Mouse (Mus musculus): ENCODE measurements at regions not wholly inside any gene's neighbourhood (a gene's known extent, or its start where the extent isn't known, plus 50 kb on each side); places are given as distances from the start of the nearest gene placed in this dataset.

- no peak for TF ChIP-seq GATA4 (IDR thresholded peaks at IDR 0.05; ENCODE audit: insufficient replicate concordance, low read length)
These were observed 800.3 kb upstream of the Lrrc6 start for GRCm38 (mm10) chr15:67301024-67301423.

- no peak for TF ChIP-seq GATA4 (IDR thresholded peaks at IDR 0.05; ENCODE audit: insufficient replicate concordance, low read length)
These were observed 794.1 kb upstream of the Lrrc6 start for GRCm38 (mm10) chr15:67294797-67295196.

- no peak for TF ChIP-seq GATA4 (IDR thresholded peaks at IDR 0.05; ENCODE audit: insufficient replicate concordance, low read length)
These were observed 789.0 kb upstream of the Lrrc6 start for GRCm38 (mm10) chr15:67289749-67290148.

GRCm38 (mm10) chr15:67284941-67285340 lies 784.2 kb upstream of the Lrrc6 start:
- TF ChIP-seq GATA4 (IDR thresholded peaks at IDR 0.05; ENCODE audit: insufficient replicate concordance, low read length), result no peak

- TF ChIP-seq GATA4 (IDR thresholded peaks at IDR 0.05; ENCODE audit: insufficient replicate concordance, low read length), result no peak
These were observed 782.7 kb upstream of the Lrrc6 start for GRCm38 (mm10) chr15:67283275-67283972.

GRCm38 (mm10) chr15:67278869-67279268 lies 778.2 kb upstream of the Lrrc6 start:
- TF ChIP-seq GATA4 (IDR thresholded peaks at IDR 0.05; ENCODE audit: insufficient replicate concordance, low read length), result no peak

GRCm38 (mm10) chr15:67275058-67275457 lies 774.3 kb upstream of the Lrrc6 start:
- TF ChIP-seq GATA4 (IDR thresholded peaks at IDR 0.05; ENCODE audit: insufficient replicate concordance, low read length), result no peak

- no peak for TF ChIP-seq GATA4 (IDR thresholded peaks at IDR 0.05; ENCODE audit: insufficient replicate concordance, low read length)
These were observed 771.7 kb upstream of the Lrrc6 start for GRCm38 (mm10) chr15:67272397-67272796.

- no peak for TF ChIP-seq GATA4 (IDR thresholded peaks at IDR 0.05; ENCODE audit: insufficient replicate concordance, low read length)
These were observed 763.0 kb upstream of the Lrrc6 start for GRCm38 (mm10) chr15:67263723-67264122.

- TF ChIP-seq GATA4 (IDR thresholded peaks at IDR 0.05; ENCODE audit: insufficient replicate concordance, low read length), result no peak
These were observed 762.6 kb upstream of the Lrrc6 start for GRCm38 (mm10) chr15:67263313-67263712.

GRCm38 (mm10) chr15:67262269-67262668 lies 761.6 kb upstream of the Lrrc6 start:
- no peak for TF ChIP-seq GATA4 (IDR thresholded peaks at IDR 0.05; ENCODE audit: insufficient replicate concordance, low read length)

- TF ChIP-seq GATA4 (IDR thresholded peaks at IDR 0.05; ENCODE audit: insufficient replicate concordance, low read length), result no peak
These were observed 760.0 kb upstream of the Lrrc6 start for GRCm38 (mm10) chr15:67260666-67261065.

- no peak for TF ChIP-seq GATA4 (IDR thresholded peaks at IDR 0.05; ENCODE audit: insufficient replicate concordance, low read length)
These were observed 748.4 kb upstream of the Lrrc6 start for GRCm38 (mm10) chr15:67249147-67249546.

GRCm38 (mm10) chr15:67248471-67248870 lies 747.8 kb upstream of the Lrrc6 start:
- no peak for TF ChIP-seq GATA4 (IDR thresholded peaks at IDR 0.05; ENCODE audit: insufficient replicate concordance, low read length)

- no peak for TF ChIP-seq GATA4 (IDR thresholded peaks at IDR 0.05; ENCODE audit: insufficient replicate concordance, low read length)
These were observed 745.1 kb upstream of the Lrrc6 start for GRCm38 (mm10) chr15:67245658-67246268.

- TF ChIP-seq GATA4 (IDR thresholded peaks at IDR 0.05; ENCODE audit: insufficient replicate concordance, low read length), result no peak
These were observed 744.4 kb upstream of the Lrrc6 start for GRCm38 (mm10) chr15:67244908-67245657.
